Mouse (Mus musculus) stomach, postnatal 0 days (tissue): ENCODE data around the gene Etv2. TPM values are rescaled to one million over a fixed set of nuclear protein-coding genes. Genes with fewer than 3 reads are reported as not detected.
A peak's percentile ranks its signal among the peaks of the same experiment; 100 is the strongest.

ENCODE experiments used
- ATAC-seq: fragments of 200-750 bp; cut with Nextera tagmentation; 2 replicates; pipeline ENCODE4 v1.8.0; 2017; ENCODE audit not compliant: low FRiP score, low TSS enrichment
- DNase-seq: peaks from one replicate; pipeline ENCODE4 v3.0.0-alpha.2; 2016; ENCODE audit warnings: low spot score
- H3K27ac ChIP-seq: fragments of 300-500 bp; sonication (generic); replicated peaks from 2 replicates; pipeline ENCODE4 v1.5.1; 2014; ENCODE audit warnings: mild to moderate bottlenecking, control low read depth
- H3K27me3 ChIP-seq: fragments of 300-500 bp; sonication (generic); 2 replicates; pipeline ENCODE4 v1.6.1; 2014; ENCODE audit warnings: low read length; ENCODE audit not compliant: control insufficient read depth, insufficient read depth
- H3K36me3 ChIP-seq: fragments of 300-500 bp; sonication (generic); 2 replicates; pipeline ENCODE4 v1.6.1; 2014; ENCODE audit warnings: low read length, mixed read lengths; ENCODE audit not compliant: control insufficient read depth, insufficient read depth
- H3K4me1 ChIP-seq: fragments of 300-500 bp; sonication (generic); replicated peaks from 2 replicates; pipeline ENCODE4 v1.6.1; 2014; ENCODE audit warnings: antibody characterized with exemption; ENCODE audit not compliant: control insufficient read depth, insufficient read depth
- H3K4me2 ChIP-seq: fragments of 300-500 bp; sonication (generic); replicated peaks from 2 replicates; pipeline ENCODE4 v1.6.1; 2014; ENCODE audit warnings: low read depth, mild to moderate bottlenecking, control low read depth, moderate library complexity
- H3K4me3 ChIP-seq: fragments of 300-500 bp; sonication (generic); 2 replicates; pipeline ENCODE4 v1.5.1; 2014; ENCODE audit warnings: low read depth, low read length, control low read depth
- H3K9ac ChIP-seq: fragments of 300-500 bp; sonication (generic); 2 replicates; pipeline ENCODE4 v1.6.1; 2014; ENCODE audit warnings: mild to moderate bottlenecking, low read length, control low read depth, mixed read lengths
- H3K9me3 ChIP-seq: fragments of 300-500 bp; sonication (generic); 2 replicates; pipeline ENCODE4 v1.6.1; 2016; ENCODE audit warnings: low read length; ENCODE audit not compliant: control insufficient read depth
- CTCF ChIP-seq: IDR thresholded peaks from 2 replicates; pipeline ENCODE4 v1.5.1; 2016; ENCODE audit warnings: antibody characterized with exemption, low read depth, mild to moderate bottlenecking, moderate library complexity
- EP300 ChIP-seq: optimal IDR thresholded peaks from 2 replicates; pipeline ENCODE3; 2016; ENCODE audit warnings: antibody characterized with exemption
- WGBS: fragments of 180-500 bp; shearing (Covaris S2); extraction: QIAGEN DNeasy Blood & Tissue Kit; methylation state at CpG from one replicate; pipeline ENCODE4 v1.1.7; 2014; 5-methylcytosine and 5-hydroxymethylcytosine counted together
- polyA plus RNA-seq: library from polyadenylated mRNA; unstranded; fragments of >200 nt; fragmentation: Nextera tagmentation; extraction: Ambion mirVana; gene quantifications from 2 replicates; pipeline ENCODE4 v1.2.1, GENCODE M21; 2015

Gene Etv2
- polyA plus RNA-seq, 1 experiment from 2014 or later, result not detected

- WGBS, result under 1% methylated on average over 20 of the region's 20 CpGs
- Histone ChIP-seq H3K27ac (no peak overlapping the region), H3K36me3 (no peaks in the 10 kb centered on the region), H3K4me1 (no peaks in the 10 kb centered on the region), H3K9ac (no peak overlapping the region), H3K27me3 (peaks cover 7% of the 10 kb centered on the region; the same call in 1 of the 2 replicates), H3K4me2 (peak overlapping the region; percentile 14; the same call in 1 of the 2 replicates), H3K4me3 (peak overlapping the region; percentile 15; the same call in 1 of the 2 replicates), H3K9me3 (no peaks in the 10 kb centered on the region)
- TF ChIP-seq CTCF, result peak; percentile 76
- TF ChIP-seq EP300, result no peak
- peak; percentile 79 for DNase-seq
- peak; percentile 72 for ATAC-seq
Observed at GRCm38 (mm10) chr7:30634621-30635020, 1.0 kb downstream of the Etv2 start.

- H3K4me1 ChIP-seq, result no peaks in the 10 kb centered on the region
- H3K4me3 ChIP-seq, result no peak overlapping the region; the same call in 1 of the 2 replicates
- H3K4me2 ChIP-seq, result no peak overlapping the region
- DNase-seq, result no peak
- no peaks in the 10 kb centered on the region for H3K9me3 ChIP-seq
- no peaks in the 10 kb centered on the region for H3K36me3 ChIP-seq
- peaks cover 7% of the 10 kb centered on the region; the same call in 1 of the 2 replicates for H3K27me3 ChIP-seq
- no peak overlapping the region for H3K9ac ChIP-seq
- no peak for ATAC-seq
- no peak for TF ChIP-seq EP300
- no peak for TF ChIP-seq CTCF
- 5% methylated on average over 27 of the region's 27 CpGs for WGBS
- H3K27ac ChIP-seq, result no peak overlapping the region
Observed at GRCm38 (mm10) chr7:30633762-30634412, 1.8 kb downstream of the Etv2 start.

GRCm38 (mm10) chr7:30629013-30629412 is 6.6 kb downstream of the Etv2 start:
- Histone ChIP-seq H3K4me2 (no peak overlapping the region), H3K9ac (no peak overlapping the region), H3K4me1 (no peaks in the 10 kb centered on the region; the same call in 1 of the 2 replicates), H3K27ac (no peak overlapping the region), H3K9me3 (no peaks in the 10 kb centered on the region), H3K4me3 (no peak overlapping the region), H3K36me3 (no peaks in the 10 kb centered on the region), H3K27me3 (peaks cover 4% of the 10 kb centered on the region; the same call in 1 of the 2 replicates)
- no peak for DNase-seq
- TF ChIP-seq EP300 (no peak), CTCF (no peak)
- ATAC-seq, result no peak

- H3K4me3 ChIP-seq, result no peak overlapping the region
- no peaks in the 10 kb centered on the region for H3K9me3 ChIP-seq
- H3K4me1 ChIP-seq, result no peaks in the 10 kb centered on the region; the same call in 1 of the 2 replicates
- H3K27ac ChIP-seq, result no peak overlapping the region
- no peak for ATAC-seq
- TF ChIP-seq CTCF, result no peak
- H3K9ac ChIP-seq, result no peak overlapping the region
- no peak overlapping the region for H3K4me2 ChIP-seq
- no peaks in the 10 kb centered on the region; the same call in 1 of the 2 replicates for H3K36me3 ChIP-seq
- WGBS, result 80% methylated on average over 5 of the region's 5 CpGs
- no peaks in the 10 kb centered on the region for H3K27me3 ChIP-seq
- DNase-seq, result no peak
Observed at GRCm38 (mm10) chr7:30626647-30627046, 9.0 kb downstream of the Etv2 start.

GRCm38 (mm10) chr7:30625530-30626384 is 9.9 kb downstream of the Etv2 start, which contains the start of gene Cox6b1:
Gene Cox6b1, minus strand, starts transcription at chr7:30626151.
- no peaks in the 10 kb centered on the region; the same call in 1 of the 2 replicates for H3K4me1 ChIP-seq

More at GRCm38 (mm10) chr7:30625530-30626384, 9.9 kb downstream of the Etv2 start, which contains the start of gene Cox6b1:
- TF ChIP-seq EP300 (no peak), CTCF (no peak)
- Histone ChIP-seq H3K9me3 (no peaks in the 10 kb centered on the region), H3K36me3 (no peaks in the 10 kb centered on the region; the same call in 1 of the 2 replicates), H3K4me3 (peak within 1 kb of the TSS; percentile 79), H3K27me3 (no peaks in the 10 kb centered on the region), H3K9ac (peak within 1 kb of the TSS; percentile 83), H3K4me2 (peak within 1 kb of the TSS; percentile 80), H3K27ac (peak within 1 kb of the TSS; percentile 79)
- WGBS, result 2% methylated on average over 44 of the region's 44 CpGs
- DNase-seq, result peak; percentile 93
- ATAC-seq, result peak; percentile 96
